Mouse (Mus musculus): Measurements from ENCODE around the gene Tsku. TPM values are rescaled to one million over a fixed set of nuclear protein-coding genes. Genes with fewer than 3 reads are reported as not detected.

Gene Tsku
- polyA plus RNA-seq, 1 experiment from 2014 or later: 15.9 TPM

DNA sequence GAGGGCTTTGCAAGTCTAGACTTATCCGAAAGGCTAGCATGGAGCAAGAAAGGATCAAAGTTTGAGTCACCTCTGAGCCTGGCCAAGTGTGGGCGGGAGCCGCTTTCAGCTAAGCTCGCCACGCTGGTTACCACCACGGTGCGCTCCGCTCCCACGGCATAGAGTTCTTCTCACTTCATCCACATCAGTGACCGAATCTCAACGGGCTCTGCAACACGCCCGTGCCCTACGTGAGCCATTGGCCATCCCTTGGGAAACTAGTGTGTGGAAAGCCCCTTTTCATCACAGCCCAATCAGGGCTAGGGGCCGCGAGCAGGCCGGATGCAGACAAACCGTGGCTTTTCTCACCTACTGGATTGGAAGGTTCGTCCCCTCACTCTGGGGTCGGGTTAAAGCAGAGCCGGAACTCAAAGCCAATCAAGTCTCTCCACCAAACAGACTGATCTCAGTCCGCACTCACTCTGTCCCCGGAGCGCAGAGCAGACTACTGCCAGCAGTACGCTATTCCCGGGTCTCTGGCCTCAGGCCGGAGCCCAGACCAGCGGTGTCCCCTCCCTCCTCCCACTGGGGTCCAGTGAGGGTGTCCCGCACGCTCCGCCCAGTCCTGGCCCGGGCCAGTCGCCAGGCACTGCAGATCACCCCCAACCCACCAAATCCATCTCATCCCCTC lies 1.0 kb downstream of the Tsku start:
- DNase-seq: peak; percentile 88

GRCm38 (mm10) chr7:98358016-98358415 lies 3.1 kb downstream of the Tsku start:
- Histone ChIP-seq H3K4me2 (no peak overlapping the region), H3K27me3 (ENCODE audit: insufficient read depth, low read length) (no peaks in the 10 kb centered on the region), H3K9ac (no peak overlapping the region), H3K36me3 (ENCODE audit: insufficient read depth) (peaks cover 3% of the 10 kb centered on the region; the same call in 1 of the 2 replicates), H3K4me1 (ENCODE audit: insufficient read depth) (peaks cover 24% of the 10 kb centered on the region), H3K9me3 (ENCODE audit: low read depth, low read length) (no peaks in the 10 kb centered on the region), H3K27ac (ENCODE audit: low read depth) (no peak overlapping the region), H3K4me3 (ENCODE audit: low read depth, low read length) (no peak overlapping the region)
- ATAC-seq (ENCODE audit: insufficient read depth) (no peak), DNase-seq (no peak)
- 69% methylated on average over 1 of the region's 1 CpGs for WGBS
- no peak for TF ChIP-seq CTCF (IDR thresholded peaks at IDR 0.05; ENCODE audit: low read depth)

More for the DNA sequence above, 1.0 kb downstream of the Tsku start:
- Histone ChIP-seq H3K36me3 (ENCODE audit: insufficient read depth) (no peaks in the 10 kb centered on the region), H3K27me3 (ENCODE audit: insufficient read depth, low read length) (no peaks in the 10 kb centered on the region), H3K9me3 (ENCODE audit: low read depth, low read length) (no peaks in the 10 kb centered on the region), H3K27ac (ENCODE audit: low read depth) (peak overlapping the region; percentile 93), H3K9ac (peak overlapping the region; percentile 75), H3K4me2 (peak overlapping the region; percentile 89), H3K4me1 (ENCODE audit: insufficient read depth) (peaks cover 13% of the 10 kb centered on the region; the same call in 1 of the 2 replicates), H3K4me3 (ENCODE audit: low read depth, low read length) (peak overlapping the region; percentile 77)
- no peak for TF ChIP-seq CTCF (IDR thresholded peaks at IDR 0.05; ENCODE audit: low read depth)
- under 1% methylated on average over 33 of the region's 33 CpGs for WGBS
- ATAC-seq (ENCODE audit: insufficient read depth): peak; percentile 78

GRCm38 (mm10) chr7:98357324-98357723 lies 3.8 kb downstream of the Tsku start:
- H3K36me3 ChIP-seq (ENCODE audit: insufficient read depth): peaks cover 10% of the 10 kb centered on the region
- H3K9me3 ChIP-seq (ENCODE audit: low read depth, low read length): no peaks in the 10 kb centered on the region
- no peak overlapping the region for H3K4me2 ChIP-seq
- H3K27ac ChIP-seq (ENCODE audit: low read depth): no peak overlapping the region
- peaks cover 22% of the 10 kb centered on the region for H3K4me1 ChIP-seq (ENCODE audit: insufficient read depth)
- no peak for DNase-seq
- 79% methylated on average over 5 of the region's 5 CpGs for WGBS
- no peak overlapping the region for H3K9ac ChIP-seq
- no peaks in the 10 kb centered on the region for H3K27me3 ChIP-seq (ENCODE audit: insufficient read depth, low read length)
- no peak for TF ChIP-seq CTCF (IDR thresholded peaks at IDR 0.05; ENCODE audit: low read depth)
- no peak overlapping the region for H3K4me3 ChIP-seq (ENCODE audit: low read depth, low read length)
- no peak for ATAC-seq (ENCODE audit: insufficient read depth)

DNA sequence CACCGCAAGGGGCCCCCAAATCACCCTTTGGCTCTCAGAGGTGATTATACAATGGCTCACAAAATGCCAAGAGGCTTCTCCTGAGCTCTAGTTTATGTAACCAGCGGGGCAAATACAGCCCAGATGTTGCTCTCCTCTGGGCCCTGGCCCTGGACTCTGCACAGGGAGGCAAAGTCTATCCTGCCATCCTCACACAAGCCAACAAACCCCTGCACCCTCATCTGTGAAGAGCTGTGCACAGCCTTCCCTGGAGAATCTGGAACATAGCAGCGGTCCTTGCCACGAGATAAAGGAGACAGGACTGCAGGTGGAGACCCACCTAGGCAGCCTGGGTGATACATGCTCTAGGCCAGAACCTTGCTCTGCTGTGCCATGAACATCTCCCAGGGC lies 6.2 kb downstream of the Tsku start:
- peak; percentile 42 for DNase-seq
- Histone ChIP-seq H3K27ac (ENCODE audit: low read depth) (no peak overlapping the region; the same call in 1 of the 2 replicates), H3K27me3 (ENCODE audit: insufficient read depth, low read length) (no peaks in the 10 kb centered on the region), H3K4me2 (no peak overlapping the region), H3K4me3 (ENCODE audit: low read depth, low read length) (no peak overlapping the region), H3K4me1 (ENCODE audit: insufficient read depth) (peaks cover 16% of the 10 kb centered on the region), H3K9me3 (ENCODE audit: low read depth, low read length) (no peaks in the 10 kb centered on the region), H3K36me3 (ENCODE audit: insufficient read depth) (peaks cover 34% of the 10 kb centered on the region), H3K9ac (no peak overlapping the region)
- no peak for ATAC-seq (ENCODE audit: insufficient read depth)
- 26% methylated on average over 4 of the region's 4 CpGs for WGBS
- TF ChIP-seq CTCF (IDR thresholded peaks at IDR 0.05; ENCODE audit: low read depth): no peak

DNA sequence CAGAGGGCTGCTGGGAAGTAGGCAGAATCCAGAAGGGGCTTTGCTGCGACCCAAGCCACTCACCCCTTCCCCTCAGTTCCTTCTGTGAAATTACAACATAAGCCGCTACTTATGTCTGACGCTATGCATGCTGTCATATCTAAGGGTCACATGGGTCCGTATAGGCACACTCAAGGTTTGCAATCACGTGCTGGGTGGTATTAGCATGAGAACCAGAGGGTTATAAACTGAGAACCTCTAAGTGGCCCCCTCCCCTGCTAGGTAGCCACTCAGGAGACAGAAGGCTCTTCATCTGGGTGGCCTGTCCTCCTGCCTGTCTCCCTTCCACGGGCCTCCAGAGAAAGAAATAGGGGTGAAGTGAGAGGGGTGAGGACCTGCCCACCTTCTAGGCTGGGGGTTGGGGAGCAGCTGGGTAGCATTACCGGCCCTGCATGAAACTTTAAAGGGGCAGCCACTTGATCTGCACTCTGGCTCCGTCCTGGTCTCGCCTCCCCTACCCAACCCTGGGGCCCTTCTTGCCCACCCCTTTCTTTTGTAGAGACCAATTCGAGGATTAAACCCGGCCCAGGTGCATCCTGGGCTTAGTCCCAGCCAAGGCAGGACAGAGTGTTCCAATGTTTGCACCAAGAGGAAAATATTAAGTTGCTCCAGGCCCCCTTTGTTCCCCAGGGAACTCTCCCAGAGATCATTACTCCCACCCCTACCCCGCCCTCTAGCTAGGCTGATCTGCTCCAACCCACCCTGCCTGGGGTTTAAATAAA lies 6.8 kb downstream of the Tsku start:
- H3K27ac ChIP-seq (ENCODE audit: low read depth): no peak overlapping the region
- DNase-seq (no peak), ATAC-seq (ENCODE audit: insufficient read depth) (peak; percentile 27; the same call in 1 of the 2 replicates)
- H3K27me3 ChIP-seq (ENCODE audit: insufficient read depth, low read length): no peaks in the 10 kb centered on the region
- no peak for TF ChIP-seq CTCF (IDR thresholded peaks at IDR 0.05; ENCODE audit: low read depth)
- H3K36me3 ChIP-seq (ENCODE audit: insufficient read depth): peaks cover 37% of the 10 kb centered on the region
- 21% methylated on average over 12 of the region's 12 CpGs for WGBS
- H3K4me3 ChIP-seq (ENCODE audit: low read depth, low read length): no peak overlapping the region
- H3K4me1 ChIP-seq (ENCODE audit: insufficient read depth): peaks cover 13% of the 10 kb centered on the region
- no peak overlapping the region for H3K9ac ChIP-seq
- H3K9me3 ChIP-seq (ENCODE audit: low read depth, low read length): no peaks in the 10 kb centered on the region
- no peak overlapping the region for H3K4me2 ChIP-seq

GRCm38 (mm10) chr7:98353616-98354015 lies 7.5 kb downstream of the Tsku start:
- Histone ChIP-seq H3K4me3 (ENCODE audit: low read depth, low read length) (no peak overlapping the region), H3K4me2 (no peak overlapping the region), H3K9me3 (ENCODE audit: low read depth, low read length) (no peaks in the 10 kb centered on the region), H3K27ac (ENCODE audit: low read depth) (no peak overlapping the region), H3K4me1 (ENCODE audit: insufficient read depth) (peaks cover 13% of the 10 kb centered on the region), H3K27me3 (ENCODE audit: insufficient read depth, low read length) (no peaks in the 10 kb centered on the region), H3K36me3 (ENCODE audit: insufficient read depth) (peaks cover 37% of the 10 kb centered on the region), H3K9ac (no peak overlapping the region)
- ATAC-seq (ENCODE audit: insufficient read depth): no peak
- DNase-seq: no peak
- WGBS: 74% methylated on average over 5 of the region's 5 CpGs
- no peak for TF ChIP-seq CTCF (IDR thresholded peaks at IDR 0.05; ENCODE audit: low read depth)

DNA sequence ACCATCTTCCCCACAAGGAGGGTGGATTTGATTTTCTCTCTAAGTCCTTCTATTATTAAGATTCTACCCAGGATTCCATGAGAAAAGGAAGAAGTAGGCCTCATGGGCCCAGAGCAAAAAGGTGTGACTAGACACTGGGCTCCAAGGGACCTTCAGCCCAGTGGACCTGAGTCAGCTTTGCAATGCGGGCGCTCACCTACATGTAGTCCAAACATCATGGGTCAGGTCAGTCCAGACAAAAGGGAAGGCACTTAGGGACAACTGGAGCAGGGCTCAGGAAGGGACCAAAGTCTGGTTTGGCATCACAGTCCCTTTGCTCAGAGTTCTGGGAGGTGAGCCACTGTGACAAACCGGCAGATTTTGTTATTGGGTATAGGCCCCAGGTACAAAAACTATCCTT lies 9.6 kb downstream of the Tsku start:
- ATAC-seq (ENCODE audit: insufficient read depth): no peak
- no peak for TF ChIP-seq CTCF (IDR thresholded peaks at IDR 0.05; ENCODE audit: low read depth)
- H3K9me3 ChIP-seq (ENCODE audit: low read depth, low read length): no peaks in the 10 kb centered on the region

More for the DNA sequence above, 9.6 kb downstream of the Tsku start:
- H3K27ac ChIP-seq (ENCODE audit: low read depth): no peak overlapping the region
- H3K4me2 ChIP-seq: no peak overlapping the region
- WGBS: 89% methylated on average over 3 of the region's 3 CpGs
- DNase-seq: no peak
- H3K36me3 ChIP-seq (ENCODE audit: insufficient read depth): peaks cover 37% of the 10 kb centered on the region
- H3K4me3 ChIP-seq (ENCODE audit: low read depth, low read length): no peak overlapping the region
- no peak overlapping the region for H3K9ac ChIP-seq
- H3K4me1 ChIP-seq (ENCODE audit: insufficient read depth): peaks cover 13% of the 10 kb centered on the region
- H3K27me3 ChIP-seq (ENCODE audit: insufficient read depth, low read length): no peaks in the 10 kb centered on the region

Measured in lung, embryonic 14.5 days (tissue).